Mouse (Mus musculus) olfactory bulb, adult 2 months (tissue): ENCODE data around the gene Zfp277.

Source experiments
- CTCF ChIP-seq: fragments of 200-500 bp; IDR thresholded peaks from 2 replicates; pipeline ENCODE4 v1.5.1; 2012; ENCODE audit warnings: low read depth, mild to moderate bottlenecking, low read length, moderate library complexity; ENCODE audit not compliant: insufficient read depth
- POLR2A ChIP-seq: fragments of 200-500 bp; IDR thresholded peaks from 2 replicates; pipeline ENCODE4 v1.6.1; 2012; ENCODE audit warnings: mild to moderate bottlenecking, low read depth, low read length, moderate library complexity; ENCODE audit not compliant: insufficient read depth

GRCm38 (mm10) chr12:40473709-40474108, 28.0 kb upstream of the Zfp277 start:
- TF ChIP-seq POLR2A (no peak), CTCF (no peak)
